Mouse (Mus musculus): ENCODE measurements around the gene Nek8. TPM values are rescaled to one million over a fixed set of nuclear protein-coding genes. Genes with fewer than 3 reads are reported as not detected.

Gene Nek8
- total and polyA plus RNA-seq, 3 experiments, result 7.1 to 8.3 (median 7.4) TPM

DNA sequence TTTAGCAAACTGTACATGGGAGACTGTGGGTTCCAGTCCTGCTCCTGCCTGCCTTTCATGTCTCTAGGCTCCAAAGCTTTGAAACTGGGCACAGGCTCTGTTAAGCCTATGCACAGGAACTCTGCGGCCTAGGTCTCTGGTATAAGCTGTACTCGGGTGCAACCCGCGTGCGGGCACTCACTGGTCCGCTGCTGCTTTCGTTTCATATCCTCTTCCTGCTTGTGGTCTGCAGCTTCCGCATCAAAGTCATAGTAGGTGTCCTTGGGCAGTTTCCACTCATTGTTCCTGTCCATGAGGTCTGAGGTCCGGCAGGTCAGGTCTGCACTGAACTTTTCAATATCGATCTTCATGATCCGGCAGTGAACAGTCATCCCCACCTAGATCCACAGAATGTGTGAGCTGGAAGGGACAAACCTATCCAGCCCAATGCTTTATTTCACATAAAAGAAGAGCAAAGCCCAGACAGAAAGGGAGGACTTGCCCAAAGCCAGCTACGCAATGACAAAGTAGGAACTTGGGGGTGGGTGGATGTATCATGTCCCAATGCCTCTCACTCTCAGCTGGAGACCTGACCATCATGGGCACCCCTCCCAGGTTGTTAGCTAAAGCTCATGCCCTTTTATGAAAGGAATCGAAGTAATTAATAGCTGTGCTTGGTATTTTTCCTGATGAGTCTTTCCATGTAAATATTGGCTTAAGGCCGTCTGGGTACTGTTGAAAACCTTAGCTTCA is 36.8 kb upstream of the Nek8 start:
- DNase-seq (ENCODE audit: extremely low read depth), result no peak
- TF ChIP-seq RCOR1 (conservative IDR thresholded peaks at IDR 0.05; ENCODE audit: low read depth, low read length) (no peak), IRF4 (IDR thresholded peaks at IDR 0.05; ENCODE audit: low read depth, low read length) (no peak), KAT2A (IDR thresholded peaks at IDR 0.05; ENCODE audit: insufficient replicate concordance, low read length) (no peak), MXI1 (IDR thresholded peaks at IDR 0.05; ENCODE audit: low read depth, low read length) (no peak), MAFK (IDR thresholded peaks at IDR 0.05; ENCODE audit: insufficient replicate concordance, low read length) (no peak), USF1 (IDR thresholded peaks at IDR 0.05; ENCODE audit: low read depth, low read length) (no peak), USF2 (conservative IDR thresholded peaks at IDR 0.05; ENCODE audit: low read depth, low read length) (no peak), HCFC1 (IDR thresholded peaks at IDR 0.05; ENCODE audit: low read depth, low read length) (no peak)
- peaks cover 88 to 94% of the 10 kb centered on the region in 2 experiments for H3K36me3 ChIP-seq (replicated peaks in 1 of 2; ENCODE audit: control insufficient read depth in 1 of 2, insufficient read depth in 1 of 2, low read length in 1 of 2)
- in situ Hi-C loops (cut with MboI; ENCODE audit: low pct_ligation_motif_present, low pct_unique_long_range_greater_than_20kb, low sequenced_read_pairs), result no loop called here
- H3K4me3 ChIP-seq (replicated peaks in 1 of 3; ENCODE audit: low read depth in 2 of 3, low read length in 2 of 3, poor library complexity in 1 of 3), result no peak overlapping the region
- no peak overlapping the region for H3K9ac ChIP-seq (ENCODE audit: insufficient read depth, low read depth)
- dilution Hi-C loops (cut with MboI; ENCODE audit: extremely low pct_ligation_motif_present, extremely low pct_unique_long_range_greater_than_20kb, low sequenced_read_pairs), result no loop called here
- H3K79me2 ChIP-seq (replicated peaks; ENCODE audit: control insufficient read depth, extremely low read depth, insufficient read depth, poor library complexity, severe bottlenecking), result no peaks in the 10 kb centered on the region
- no peaks in the 10 kb centered on the region for H3K4me1 ChIP-seq (ENCODE audit: control insufficient read depth in 1 of 2, insufficient read depth in 2 of 2)
- H3K4me2 ChIP-seq (ENCODE audit: insufficient read depth, low read depth, poor library complexity, severe bottlenecking), result no peak overlapping the region
- H3K9me3 ChIP-seq (replicated peaks; ENCODE audit: low read length), result no peaks in the 10 kb centered on the region
- H3K27me3 ChIP-seq (replicated peaks), result no peaks in the 10 kb centered on the region
- no peak overlapping the region for H3K27ac ChIP-seq (ENCODE audit: insufficient read depth, low read depth)

DNA sequence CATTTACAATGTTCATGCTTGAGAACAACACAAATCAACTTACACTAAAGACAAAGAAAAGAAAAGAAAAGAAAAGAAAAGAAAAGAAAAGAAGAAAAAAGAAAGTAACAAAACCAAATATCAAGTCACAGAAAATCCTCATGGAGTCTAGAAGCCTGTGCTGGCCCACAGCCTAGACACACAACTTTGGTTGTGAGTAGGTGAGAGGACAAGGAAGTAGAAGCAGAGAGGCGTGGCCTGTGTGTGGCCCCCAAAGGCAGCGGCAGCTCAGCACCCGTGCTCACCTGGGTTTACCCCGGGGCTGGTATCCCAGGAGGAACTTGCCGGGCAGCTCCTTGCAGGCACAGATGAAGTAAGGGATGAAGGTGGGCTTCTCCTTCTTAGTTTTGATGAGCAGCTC is 35.0 kb upstream of the Nek8 start:
- no peak overlapping the region for H3K27ac ChIP-seq (ENCODE audit: insufficient read depth, low read depth)
- H3K9ac ChIP-seq (ENCODE audit: insufficient read depth, low read depth), result no peak overlapping the region
- no peaks in the 10 kb centered on the region for H3K9me3 ChIP-seq (replicated peaks; ENCODE audit: low read length)
- TF ChIP-seq EP300 (IDR thresholded peaks at IDR 0.05; ENCODE audit: low read length) (no peak), ELF1 (IDR thresholded peaks at IDR 0.05; ENCODE audit: low read depth, low read length) (no peak), HCFC1 (IDR thresholded peaks at IDR 0.05; ENCODE audit: low read depth, low read length) (no peak), SMC3 (IDR thresholded peaks at IDR 0.05; ENCODE audit: low read depth, low read length) (no peak), RCOR1 (conservative IDR thresholded peaks at IDR 0.05; ENCODE audit: low read depth, low read length) (no peak), ZC3H11A (IDR thresholded peaks at IDR 0.05; ENCODE audit: low read depth, low read length) (no peak)
- H3K27me3 ChIP-seq (replicated peaks), result no peaks in the 10 kb centered on the region
- no peak overlapping the region for H3K4me3 ChIP-seq (replicated peaks in 1 of 3; ENCODE audit: low read depth in 2 of 3, low read length in 2 of 3, poor library complexity in 1 of 3)
- dilution Hi-C loops (cut with MboI; ENCODE audit: extremely low pct_ligation_motif_present, extremely low pct_unique_long_range_greater_than_20kb, low sequenced_read_pairs), result no loop called here
- in situ Hi-C loops (cut with MboI; ENCODE audit: low pct_ligation_motif_present, low pct_unique_long_range_greater_than_20kb, low sequenced_read_pairs), result no loop called here
- DNase-seq (ENCODE audit: extremely low read depth), result no peak
- peaks cover 89 to 95% of the 10 kb centered on the region in 2 experiments for H3K36me3 ChIP-seq (replicated peaks in 1 of 2; ENCODE audit: control insufficient read depth in 1 of 2, insufficient read depth in 1 of 2, low read length in 1 of 2)
- no peaks in the 10 kb centered on the region for H3K4me1 ChIP-seq (ENCODE audit: control insufficient read depth in 1 of 2, insufficient read depth in 2 of 2)
- no peaks in the 10 kb centered on the region for H3K79me2 ChIP-seq (replicated peaks; ENCODE audit: control insufficient read depth, extremely low read depth, insufficient read depth, poor library complexity, severe bottlenecking)
- no peak overlapping the region for H3K4me2 ChIP-seq (ENCODE audit: insufficient read depth, low read depth, poor library complexity, severe bottlenecking)

DNA sequence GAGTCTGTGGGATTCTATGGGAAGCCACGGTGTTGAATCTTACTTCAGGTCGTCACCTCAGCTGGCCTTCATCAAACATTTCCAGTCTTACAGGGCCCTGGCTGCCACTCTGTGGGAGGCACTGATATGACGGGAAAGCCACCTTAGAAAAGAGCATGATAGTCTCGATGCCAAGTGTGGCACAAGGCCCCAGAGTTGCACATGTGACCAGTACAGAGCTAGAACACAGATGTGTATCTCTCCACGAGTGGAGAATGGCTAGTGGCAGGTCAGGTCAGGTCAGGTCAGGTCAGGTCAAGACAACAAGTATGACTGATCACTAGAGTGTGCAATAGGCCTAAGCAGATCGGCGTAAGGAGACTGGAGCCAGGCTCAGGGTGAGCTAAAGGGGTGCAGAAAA is 34.1 kb upstream of the Nek8 start:
- no peaks in the 10 kb centered on the region for H3K79me2 ChIP-seq (replicated peaks; ENCODE audit: control insufficient read depth, extremely low read depth, insufficient read depth, poor library complexity, severe bottlenecking)
- peaks cover 0 to 3% of the 10 kb centered on the region in 2 experiments; a peak in 2 of 4 replicates for H3K4me1 ChIP-seq (ENCODE audit: control insufficient read depth in 1 of 2, insufficient read depth in 2 of 2)
- no peak overlapping the region for H3K4me3 ChIP-seq (replicated peaks in 1 of 3; ENCODE audit: low read depth in 2 of 3, low read length in 2 of 3, poor library complexity in 1 of 3)
- no peak for TF ChIP-seq ZC3H11A (IDR thresholded peaks at IDR 0.05; ENCODE audit: low read depth, low read length)
- no peak for DNase-seq (ENCODE audit: extremely low read depth)
- in situ Hi-C loops (cut with MboI; ENCODE audit: low pct_ligation_motif_present, low pct_unique_long_range_greater_than_20kb, low sequenced_read_pairs), result no loop called here
- dilution Hi-C loops (cut with MboI; ENCODE audit: extremely low pct_ligation_motif_present, extremely low pct_unique_long_range_greater_than_20kb, low sequenced_read_pairs), result no loop called here
- no peak overlapping the region for H3K4me2 ChIP-seq (ENCODE audit: insufficient read depth, low read depth, poor library complexity, severe bottlenecking)
- peaks cover 89 to 95% of the 10 kb centered on the region in 2 experiments for H3K36me3 ChIP-seq (replicated peaks in 1 of 2; ENCODE audit: control insufficient read depth in 1 of 2, insufficient read depth in 1 of 2, low read length in 1 of 2)
- H3K27ac ChIP-seq (ENCODE audit: insufficient read depth, low read depth), result no peak overlapping the region
- no peaks in the 10 kb centered on the region for H3K9me3 ChIP-seq (replicated peaks; ENCODE audit: low read length)
- H3K27me3 ChIP-seq (replicated peaks), result no peaks in the 10 kb centered on the region
- H3K9ac ChIP-seq (ENCODE audit: insufficient read depth, low read depth), result no peak overlapping the region

All from CH12.LX (cell line).